Mouse (Mus musculus) left cerebral cortex, adult 18-20 months (tissue): ENCODE measurements around the gene Gm4340. TPM values are rescaled to one million over a fixed set of nuclear protein-coding genes. Genes with fewer than 3 reads are reported as not detected.
"Not testable (repeated sequence)": the region's sequence is repeated elsewhere in the genome, so short reads cannot be mapped to it uniquely, and the experiment has no call there.

Experiments
- DNase-seq, 2 experiments: peaks; one replicate each; pipeline ENCODE4 v3.0.0; 2021 to 2022; ENCODE audit warnings: low spot score in 2 of 2, mixed read lengths in 1 of 2
- long read RNA-seq, 2 experiments: library from polyadenylated mRNA; stranded (forward); transcript quantifications; one replicate each; pipeline ENCODE4 v2.0.0; 2021
- total RNA-seq, 2 experiments: library from RNA; stranded (reverse); gene quantifications; 2 replicates each; pipeline ENCODE4 v1.2.3; 2021

The Gm4340 gene
- total RNA-seq: not detected
- long read RNA-seq, experiment 1: 0 reads
- long read RNA-seq, experiment 2: 0 reads

DNA sequence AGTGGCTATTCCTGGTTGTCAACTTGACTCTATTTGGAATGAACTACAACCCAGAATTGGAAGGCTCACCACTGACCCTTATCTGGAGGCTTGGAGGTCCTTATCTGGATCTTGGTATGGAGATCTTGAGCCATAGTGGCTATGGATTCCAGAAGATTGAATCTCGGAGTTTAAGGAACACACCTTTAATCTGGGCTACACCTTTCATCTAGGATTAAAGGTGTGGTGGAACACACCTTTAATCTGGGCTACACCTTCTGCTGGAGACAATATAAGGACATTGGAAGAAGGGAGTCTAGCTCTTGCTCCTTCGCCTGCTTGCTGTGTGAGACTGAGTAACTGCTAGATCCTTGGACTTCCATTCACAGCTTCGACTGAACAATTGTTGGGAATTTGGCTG is at the start of gene Gm4340:
Gm4340 (plus strand) TSS at position 301 of the 400 bp plus-strand sequence.
- not testable (repeated sequence) for DNase-seq

DNA sequence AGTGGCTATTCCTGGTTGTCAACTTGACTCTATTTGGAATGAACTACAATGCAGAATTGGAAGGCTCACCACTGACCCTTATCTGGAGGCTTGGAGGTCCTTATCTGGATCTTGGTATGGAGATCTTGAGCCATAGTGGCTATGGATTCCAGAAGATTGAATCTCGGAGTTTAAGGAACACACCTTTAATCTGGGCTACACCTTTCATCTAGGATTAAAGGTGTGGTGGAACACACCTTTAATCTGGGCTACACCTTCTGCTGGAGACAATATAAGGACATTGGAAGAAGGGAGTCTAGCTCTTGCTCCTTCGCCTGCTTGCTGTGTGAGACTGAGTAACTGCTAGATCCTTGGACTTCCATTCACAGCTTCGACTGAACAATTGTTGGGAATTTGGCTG is 42.6 kb upstream of the Gm4340 start, which contains the start of gene Gm6763:
Gm6763 (plus strand) TSS at position 301 of the 400 bp plus-strand sequence.
- DNase-seq: not testable (repeated sequence)

DNA sequence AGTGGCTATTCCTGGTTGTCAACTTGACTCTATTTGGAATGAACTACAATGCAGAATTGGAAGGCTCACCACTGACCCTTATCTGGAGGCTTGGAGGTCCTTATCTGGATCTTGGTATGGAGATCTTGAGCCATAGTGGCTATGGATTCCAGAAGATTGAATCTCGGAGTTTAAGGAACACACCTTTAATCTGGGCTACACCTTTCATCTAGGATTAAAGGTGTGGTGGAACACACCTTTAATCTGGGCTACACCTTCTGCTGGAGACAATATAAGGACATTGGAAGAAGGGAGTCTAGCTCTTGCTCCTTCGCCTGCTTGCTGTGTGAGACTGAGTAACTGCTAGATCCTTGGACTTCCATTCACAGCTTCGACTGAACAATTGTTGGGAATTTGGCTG is 34.1 kb upstream of the Gm4340 start, which contains the start of gene Gm8764:
Gm8764 (plus strand) TSS at position 301 of the 400 bp plus-strand sequence.
- not testable (repeated sequence) for DNase-seq

DNA sequence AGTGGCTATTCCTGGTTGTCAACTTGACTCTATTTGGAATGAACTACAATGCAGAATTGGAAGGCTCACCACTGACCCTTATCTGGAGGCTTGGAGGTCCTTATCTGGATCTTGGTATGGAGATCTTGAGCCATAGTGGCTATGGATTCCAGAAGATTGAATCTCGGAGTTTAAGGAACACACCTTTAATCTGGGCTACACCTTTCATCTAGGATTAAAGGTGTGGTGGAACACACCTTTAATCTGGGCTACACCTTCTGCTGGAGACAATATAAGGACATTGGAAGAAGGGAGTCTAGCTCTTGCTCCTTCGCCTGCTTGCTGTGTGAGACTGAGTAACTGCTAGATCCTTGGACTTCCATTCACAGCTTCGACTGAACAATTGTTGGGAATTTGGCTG is 25.6 kb upstream of the Gm4340 start, which contains the start of gene Gm21304:
Gm21304 (plus strand) TSS at position 301 of the 400 bp plus-strand sequence.
- DNase-seq: not testable (repeated sequence)

DNA sequence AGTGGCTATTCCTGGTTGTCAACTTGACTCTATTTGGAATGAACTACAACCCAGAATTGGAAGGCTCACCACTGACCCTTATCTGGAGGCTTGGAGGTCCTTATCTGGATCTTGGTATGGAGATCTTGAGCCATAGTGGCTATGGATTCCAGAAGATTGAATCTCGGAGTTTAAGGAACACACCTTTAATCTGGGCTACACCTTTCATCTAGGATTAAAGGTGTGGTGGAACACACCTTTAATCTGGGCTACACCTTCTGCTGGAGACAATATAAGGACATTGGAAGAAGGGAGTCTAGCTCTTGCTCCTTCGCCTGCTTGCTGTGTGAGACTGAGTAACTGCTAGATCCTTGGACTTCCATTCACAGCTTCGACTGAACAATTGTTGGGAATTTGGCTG is 17.1 kb upstream of the Gm4340 start, which contains the start of gene Gm21312:
Gm21312 (plus strand) TSS at position 301 of the 400 bp plus-strand sequence.
- not testable (repeated sequence) for DNase-seq

DNA sequence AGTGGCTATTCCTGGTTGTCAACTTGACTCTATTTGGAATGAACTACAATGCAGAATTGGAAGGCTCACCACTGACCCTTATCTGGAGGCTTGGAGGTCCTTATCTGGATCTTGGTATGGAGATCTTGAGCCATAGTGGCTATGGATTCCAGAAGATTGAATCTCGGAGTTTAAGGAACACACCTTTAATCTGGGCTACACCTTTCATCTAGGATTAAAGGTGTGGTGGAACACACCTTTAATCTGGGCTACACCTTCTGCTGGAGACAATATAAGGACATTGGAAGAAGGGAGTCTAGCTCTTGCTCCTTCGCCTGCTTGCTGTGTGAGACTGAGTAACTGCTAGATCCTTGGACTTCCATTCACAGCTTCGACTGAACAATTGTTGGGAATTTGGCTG is 8.6 kb upstream of the Gm4340 start, which contains the start of gene Gm20765:
Gm20765 (plus strand) TSS at position 301 of the 400 bp plus-strand sequence.
- DNase-seq: not testable (repeated sequence)

DNA sequence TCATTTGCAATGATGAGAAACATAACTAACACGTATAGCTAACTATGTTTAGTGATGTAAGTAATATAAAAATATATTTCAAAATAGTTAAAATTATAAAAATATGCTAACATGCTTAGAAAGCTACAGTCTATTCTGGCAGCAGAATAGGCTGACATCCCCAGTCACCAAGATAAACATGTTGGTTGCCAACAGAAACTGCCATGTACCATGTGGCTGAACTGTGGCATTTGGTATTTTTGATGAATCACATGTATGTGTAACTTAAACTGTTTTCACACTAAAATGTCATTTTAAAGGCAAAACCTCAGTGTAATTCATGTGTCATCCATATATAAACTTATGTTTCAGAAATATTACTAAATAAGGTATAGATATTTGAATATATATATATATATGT is 15.8 kb downstream of the Gm4340 start:
- DNase-seq: no peak

DNA sequence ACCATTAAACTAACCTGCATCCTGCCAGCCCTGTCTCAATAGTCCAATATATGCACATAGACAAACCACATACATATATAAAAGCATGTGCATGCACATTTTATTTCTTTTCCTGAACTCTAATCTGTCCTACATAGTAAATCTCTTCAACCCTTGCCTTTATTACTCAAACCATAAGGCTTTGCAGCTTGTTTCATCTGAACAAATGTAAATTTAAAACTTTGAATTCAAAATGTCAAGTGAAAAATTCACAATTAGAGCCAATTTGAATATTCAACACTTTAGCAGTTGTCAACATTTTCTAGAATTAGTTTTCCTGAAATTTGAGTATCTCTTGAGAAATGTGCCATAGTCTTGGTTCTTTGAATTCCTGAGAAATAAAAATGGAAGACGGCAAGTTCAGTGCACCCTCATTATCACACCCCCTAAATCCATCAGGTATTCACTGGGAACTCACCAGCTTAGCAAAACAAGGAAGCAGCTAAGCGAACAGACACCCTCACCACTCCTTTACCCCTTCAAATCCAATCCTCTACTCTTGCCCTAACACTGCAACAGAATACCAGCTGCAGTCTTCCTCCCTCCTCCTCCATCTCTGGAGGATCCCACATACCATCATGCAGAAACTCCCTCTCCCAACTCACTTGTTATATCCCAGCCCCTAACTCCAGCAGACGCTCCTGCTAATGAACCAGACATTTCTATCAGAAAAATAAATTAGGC is 16.6 kb downstream of the Gm4340 start:
- DNase-seq: peak in 1 of 2 experiments; percentile 6

DNA sequence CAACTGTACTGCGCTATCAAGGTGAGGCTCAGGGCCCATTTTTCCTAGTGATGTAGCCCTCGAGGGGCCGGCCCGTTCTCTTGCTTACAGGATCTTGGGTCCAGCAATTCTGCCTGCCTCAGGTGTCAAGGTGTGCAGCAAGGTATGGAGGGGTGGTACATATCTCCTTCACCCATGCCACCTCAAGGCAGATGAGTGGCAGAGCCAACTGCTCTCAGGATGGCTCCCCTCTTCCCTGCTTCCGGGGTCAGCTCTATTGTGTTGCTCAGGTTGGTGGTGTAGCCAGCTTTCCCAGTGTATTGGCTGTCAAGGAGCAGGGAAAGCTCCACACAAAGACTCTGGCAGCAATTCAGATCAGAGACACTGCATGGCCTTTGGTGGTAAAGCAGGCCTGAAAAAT is 20.7 kb downstream of the Gm4340 start:
- DNase-seq: no peak

DNA sequence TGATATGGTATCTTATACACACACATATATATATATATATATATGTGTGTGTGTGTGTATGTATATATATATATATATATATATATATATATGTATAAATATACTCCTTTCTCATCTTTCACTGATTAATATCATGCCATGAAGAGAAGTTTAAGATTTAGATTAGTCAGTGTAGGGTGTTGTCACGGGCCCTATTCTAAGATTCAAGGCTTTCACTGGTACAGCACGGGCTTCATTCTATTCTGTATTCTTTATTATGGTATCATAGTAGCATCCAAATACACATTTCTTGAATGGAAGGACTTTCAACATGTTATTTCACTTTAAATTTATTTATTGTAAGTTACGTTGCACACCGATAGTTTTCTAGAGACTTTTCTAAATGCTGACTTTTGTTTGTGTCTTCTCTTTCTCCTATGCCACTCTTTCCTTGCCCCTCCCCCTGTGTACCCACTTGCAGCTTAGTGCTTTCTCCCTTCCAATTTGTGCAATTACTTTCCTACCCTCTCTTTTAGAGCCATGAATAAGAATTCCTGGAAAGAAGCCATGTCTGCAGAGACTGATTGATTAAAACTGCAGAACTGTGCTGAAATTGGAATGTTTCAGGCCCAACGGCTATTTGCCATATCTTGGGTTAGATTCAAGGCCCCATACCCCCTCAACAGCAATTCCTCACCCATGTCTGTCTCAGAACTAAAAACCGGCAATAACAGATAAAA is 26.6 kb downstream of the Gm4340 start:
- DNase-seq: no peak

Other genes with a start within 250 kb of the Gm4340 start
- not detected for gene Gm21293, start 51.1 kb upstream of the Gm4340 start, total RNA-seq
- not detected for gene Gm6763, start 42.5 kb upstream of the Gm4340 start, total RNA-seq
- not detected for gene Gm8764, start 34.0 kb upstream of the Gm4340 start, total RNA-seq
- gene Gm21304, start 25.5 kb upstream of the Gm4340 start, total RNA-seq: not detected
- gene Gm21312, start 17.0 kb upstream of the Gm4340 start, total RNA-seq: not detected
- not detected for gene Gm20765, start 8.5 kb upstream of the Gm4340 start, total RNA-seq